Mouse (Mus musculus) right cerebral cortex, postnatal 4 days (tissue): ENCODE results near the gene Slc2a1.

ENCODE experiments used
- DNase-seq: peaks from one replicate; pipeline ENCODE4 v3.0.0-alpha.2; 2022

Gene Slc2a1

GRCm38 (mm10) chr4:119180133-119180707, 71.7 kb downstream of the Slc2a1 start:
- no peak for DNase-seq

GRCm38 (mm10) chr4:119181456-119181855, 72.9 kb downstream of the Slc2a1 start:
- no peak for DNase-seq

GRCm38 (mm10) chr4:119183525-119183924, 75.0 kb downstream of the Slc2a1 start:
- no peak for DNase-seq

GRCm38 (mm10) chr4:119185771-119186170, 77.3 kb downstream of the Slc2a1 start:
- no peak for DNase-seq
